Mouse (Mus musculus): ENCODE data around the gene Far1.

Gene Far1

DNA sequence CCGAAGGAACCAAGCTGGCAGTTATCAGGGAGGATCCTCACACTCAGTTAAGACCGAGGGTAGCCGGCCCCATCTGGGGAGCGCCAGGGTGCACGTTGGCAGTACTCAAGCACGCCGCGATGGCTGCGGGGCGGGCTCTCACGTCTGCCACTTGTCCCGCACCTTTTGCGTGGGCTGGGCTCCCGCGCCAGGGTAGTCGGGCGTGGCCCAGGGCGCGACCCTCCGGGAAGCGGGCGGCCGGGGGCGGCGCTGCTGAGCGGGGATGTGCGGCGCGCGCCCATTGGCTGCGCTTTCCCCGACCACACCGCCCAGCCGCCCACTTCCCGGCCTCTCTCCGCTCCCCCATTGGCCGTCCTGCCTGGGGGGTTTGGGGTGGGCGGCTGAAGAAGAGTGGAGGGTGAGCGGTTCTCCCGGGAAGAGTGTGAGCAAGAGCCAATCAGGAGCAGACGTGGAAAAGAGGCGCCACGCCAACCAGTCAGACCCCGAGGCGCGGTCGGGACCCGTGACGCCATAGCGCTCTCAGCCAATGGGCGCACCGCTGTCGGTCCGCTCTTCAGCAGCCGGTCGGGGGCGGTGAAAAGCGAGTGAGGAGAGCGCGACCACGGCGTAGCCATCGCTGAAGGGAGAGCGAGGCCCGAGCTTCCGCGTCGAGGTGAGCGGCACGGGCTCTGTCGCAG is at the start of gene Far1:
Far1 (plus strand) TSS at position 549 of the 677 bp plus-strand sequence.
- peak; percentile 98 for DNase-seq (ENCODE audit: low read depth, low spot score)

DNA sequence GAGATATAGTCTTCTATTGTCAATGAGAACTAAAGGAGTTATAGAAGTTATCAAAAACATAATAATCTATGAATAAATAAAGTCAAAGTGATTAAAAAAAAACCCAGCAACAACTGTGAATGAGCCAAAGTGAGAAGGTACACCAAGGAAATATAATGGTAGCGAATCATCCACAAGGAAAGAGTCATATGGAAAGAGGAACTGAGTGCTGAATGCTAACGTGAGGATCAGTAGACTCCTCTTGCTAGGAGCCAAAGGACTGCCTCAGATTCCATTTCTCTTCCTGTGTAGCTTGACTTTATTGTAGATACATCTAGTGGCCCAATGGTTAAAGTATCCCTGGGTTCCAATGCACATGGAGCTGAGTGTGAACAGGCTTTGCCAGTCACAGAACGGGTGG is 45.3 kb upstream of the Far1 start:
- no peak for DNase-seq (ENCODE audit: low read depth, low spot score)

DNA sequence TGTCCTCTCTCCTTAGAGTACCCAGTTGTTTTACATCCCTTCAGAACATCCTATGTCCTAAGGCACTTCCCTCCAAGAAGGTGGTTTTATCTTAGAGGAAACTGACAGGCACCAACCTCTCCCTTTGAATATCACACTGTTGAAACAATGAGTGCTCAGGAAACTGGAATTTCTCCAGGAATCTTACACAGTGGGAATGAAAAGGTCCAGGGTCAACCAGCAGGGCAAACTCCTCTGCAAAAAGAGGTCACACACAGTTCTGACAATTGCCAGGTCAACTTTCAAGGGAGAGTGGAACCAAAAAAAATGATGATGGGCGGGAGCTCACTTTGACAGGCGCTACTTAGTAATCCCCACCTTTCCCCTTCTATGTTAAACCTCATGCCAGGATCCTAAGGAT is 43.0 kb upstream of the Far1 start:
- DNase-seq (ENCODE audit: low read depth, low spot score): no peak

DNA sequence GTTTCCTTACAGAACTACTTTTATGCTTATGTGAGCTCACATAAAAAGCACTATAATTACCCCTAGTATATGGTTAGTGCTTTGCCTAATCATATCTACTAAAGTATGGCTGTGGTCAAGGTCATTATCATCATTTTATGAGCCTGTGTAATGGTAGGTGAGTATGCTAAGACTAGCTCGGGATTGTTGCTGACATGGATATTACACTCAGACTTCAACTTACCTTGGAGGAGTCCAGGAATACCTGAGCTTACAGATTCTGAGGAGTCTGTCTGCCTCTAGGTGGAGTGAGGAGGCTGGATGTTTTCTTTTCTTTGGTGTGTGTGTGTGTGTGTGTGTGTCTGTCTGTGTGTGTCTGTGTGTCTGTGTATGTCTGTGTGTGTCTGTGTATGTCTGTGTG is 42.0 kb upstream of the Far1 start:
- DNase-seq (ENCODE audit: low read depth, low spot score): no peak

DNA sequence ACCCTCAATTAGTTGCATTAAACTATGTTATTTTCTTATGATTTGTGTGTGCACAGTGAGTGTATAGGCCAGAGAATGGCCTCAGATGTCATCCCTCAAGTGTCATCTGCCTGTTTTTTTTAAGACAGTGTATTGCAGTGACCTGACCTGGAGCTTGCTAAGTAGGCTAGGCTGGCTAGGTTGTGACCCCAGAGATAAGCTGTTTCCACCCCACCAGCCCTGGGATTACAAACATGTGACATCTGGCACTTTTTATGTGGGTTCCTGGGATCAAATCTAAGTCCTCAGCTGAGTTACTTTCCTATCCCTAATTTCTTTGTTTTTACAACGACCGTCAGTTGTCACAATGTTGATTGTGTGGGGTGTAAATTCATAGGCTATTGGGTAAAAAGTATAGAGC is 17.8 kb upstream of the Far1 start:
- no peak for DNase-seq (ENCODE audit: low read depth, low spot score)

DNA sequence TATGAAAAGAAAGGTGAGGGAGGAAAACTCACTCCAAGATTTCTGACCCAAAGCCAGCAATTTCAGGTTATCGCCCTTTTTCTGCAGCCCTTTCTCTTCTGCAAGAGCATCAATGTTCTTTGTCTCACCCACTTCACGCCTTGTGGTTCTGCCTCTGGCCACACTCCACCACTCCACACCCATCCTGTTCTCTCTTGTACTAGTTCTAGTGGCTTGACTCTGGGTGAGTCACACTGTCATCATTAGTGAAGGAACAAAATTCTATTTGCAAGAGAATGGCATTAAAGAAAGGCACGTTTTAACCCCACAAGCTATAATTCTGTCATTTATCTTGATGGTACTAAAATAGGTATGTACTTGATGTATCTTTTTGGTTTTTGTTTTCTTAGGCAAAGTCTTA is 15.2 kb upstream of the Far1 start:
- no peak for DNase-seq (ENCODE audit: low read depth, low spot score)

DNA sequence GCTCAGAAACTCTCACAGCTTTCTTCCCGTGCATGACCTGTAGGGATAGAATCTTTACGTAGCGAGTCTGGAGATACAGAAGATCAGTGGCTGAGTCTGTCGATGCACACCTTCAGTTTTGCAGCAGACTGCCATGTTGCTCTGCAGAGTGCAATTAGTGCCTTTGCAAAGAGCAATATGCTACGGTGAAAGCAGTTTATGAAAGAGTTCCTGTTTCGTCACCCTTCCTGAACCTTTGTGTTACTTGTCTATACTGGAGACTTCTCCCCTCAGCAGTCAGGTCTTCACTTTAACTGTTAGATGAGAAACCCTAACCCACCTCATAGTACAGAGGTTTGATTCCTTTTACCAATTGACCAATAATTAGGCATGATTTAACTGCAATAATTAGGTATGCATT is 13.8 kb upstream of the Far1 start:
- no peak for DNase-seq (ENCODE audit: low read depth, low spot score)

DNA sequence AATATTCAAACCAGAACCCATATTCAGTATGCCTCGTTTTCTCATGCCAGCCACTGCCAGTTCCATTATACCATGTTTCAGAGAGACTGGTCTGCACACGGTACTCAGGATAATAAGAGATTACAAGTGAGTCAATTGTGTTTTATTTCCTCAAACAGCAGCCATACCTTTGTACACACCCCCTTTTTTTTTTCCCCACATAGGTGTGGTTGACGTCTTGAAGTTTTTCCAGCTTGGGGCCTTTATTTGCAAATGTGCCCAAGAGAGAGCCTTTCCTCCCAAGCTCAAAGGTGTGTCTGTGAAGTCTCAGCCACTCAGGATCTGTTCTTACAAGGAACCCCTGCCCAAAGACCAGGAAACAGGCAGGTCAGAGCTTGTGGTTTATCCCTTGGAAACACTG is 11.2 kb upstream of the Far1 start:
- DNase-seq (ENCODE audit: low read depth, low spot score): no peak

DNA sequence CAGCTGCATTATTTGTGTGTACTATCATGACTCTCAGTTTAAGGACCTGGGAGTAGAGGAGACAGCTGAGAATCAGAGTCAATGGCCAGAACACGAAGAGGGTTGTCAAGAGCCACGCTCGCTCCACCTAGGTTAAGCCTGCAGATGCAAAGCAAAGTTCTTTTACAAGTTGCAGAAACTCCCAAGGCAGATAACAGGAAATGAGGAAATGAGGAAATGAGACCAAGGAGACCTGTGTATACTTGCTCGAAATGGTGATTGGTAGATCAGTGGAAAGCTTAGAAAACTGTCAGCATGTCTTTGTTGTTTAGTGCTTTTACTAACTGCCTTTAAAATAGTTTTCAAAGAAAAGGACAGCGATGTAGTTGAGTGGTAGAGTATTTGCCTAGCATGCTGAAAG is 8.6 kb upstream of the Far1 start:
- DNase-seq (ENCODE audit: low read depth, low spot score): no peak

DNA sequence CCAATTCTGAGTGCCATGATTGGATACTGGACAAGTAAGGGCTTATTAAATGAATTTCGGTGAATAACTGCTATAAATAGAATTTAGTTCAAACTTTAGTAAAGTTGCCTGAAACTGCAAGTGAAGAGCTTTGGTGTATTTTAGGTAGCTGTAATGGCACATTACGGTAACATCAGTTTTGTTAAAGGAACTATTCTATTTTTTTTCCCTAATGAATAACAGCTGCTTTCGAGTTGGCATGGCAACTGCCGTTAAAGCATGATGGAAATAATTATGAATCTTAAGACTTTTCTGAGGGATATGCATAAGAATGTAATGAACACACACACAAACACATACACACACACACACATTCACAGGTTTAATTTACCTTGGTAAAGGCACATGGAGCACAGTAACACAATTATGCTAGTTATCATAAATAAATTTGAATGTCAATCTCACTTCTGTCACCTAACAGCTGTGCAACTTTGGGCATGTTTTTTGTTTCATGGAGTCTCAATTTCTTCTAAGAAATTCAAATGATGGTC is 8.1 kb upstream of the Far1 start:
- no peak for DNase-seq (ENCODE audit: low read depth, low spot score)

DNA sequence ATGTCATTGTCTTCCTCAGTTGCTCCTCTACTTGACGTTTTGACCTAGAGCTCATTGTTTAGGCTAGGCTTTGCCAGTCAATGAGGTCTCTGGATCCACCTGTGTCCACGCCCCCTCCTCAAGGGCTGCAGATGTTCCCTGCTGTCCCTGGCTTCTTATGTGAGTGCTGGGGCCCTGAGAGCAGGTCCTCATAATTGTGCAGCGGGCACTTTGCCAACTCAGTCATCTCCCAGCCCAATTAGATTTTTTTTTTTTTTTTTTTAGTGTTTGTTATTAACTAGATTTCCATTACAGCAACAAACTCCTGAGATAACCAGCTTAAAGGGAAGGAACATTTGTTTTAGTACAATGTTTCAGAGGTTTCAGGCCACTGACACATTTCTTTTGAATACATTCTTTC is 5.8 kb upstream of the Far1 start:
- DNase-seq (ENCODE audit: low read depth, low spot score): no peak

DNA sequence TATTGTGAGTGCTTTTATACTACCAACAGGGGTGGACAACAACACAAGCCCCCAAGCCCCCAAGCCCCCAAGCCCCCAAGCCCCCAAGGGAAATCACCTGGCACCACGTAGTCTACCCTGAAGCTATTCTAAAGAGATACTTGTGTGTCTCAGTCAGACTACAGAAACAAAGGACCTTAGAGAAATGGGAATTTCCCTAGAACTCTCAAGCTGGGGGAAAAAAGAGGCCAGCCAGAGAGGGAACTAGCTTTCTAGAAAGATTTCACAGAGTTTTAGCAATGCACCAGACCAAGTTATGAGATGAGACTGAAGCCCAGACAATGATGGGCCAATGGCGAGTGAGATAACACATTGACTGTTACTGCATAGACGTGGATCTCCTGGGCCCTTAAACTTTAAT is 2.2 kb upstream of the Far1 start:
- no peak for DNase-seq (ENCODE audit: low read depth, low spot score)

DNA sequence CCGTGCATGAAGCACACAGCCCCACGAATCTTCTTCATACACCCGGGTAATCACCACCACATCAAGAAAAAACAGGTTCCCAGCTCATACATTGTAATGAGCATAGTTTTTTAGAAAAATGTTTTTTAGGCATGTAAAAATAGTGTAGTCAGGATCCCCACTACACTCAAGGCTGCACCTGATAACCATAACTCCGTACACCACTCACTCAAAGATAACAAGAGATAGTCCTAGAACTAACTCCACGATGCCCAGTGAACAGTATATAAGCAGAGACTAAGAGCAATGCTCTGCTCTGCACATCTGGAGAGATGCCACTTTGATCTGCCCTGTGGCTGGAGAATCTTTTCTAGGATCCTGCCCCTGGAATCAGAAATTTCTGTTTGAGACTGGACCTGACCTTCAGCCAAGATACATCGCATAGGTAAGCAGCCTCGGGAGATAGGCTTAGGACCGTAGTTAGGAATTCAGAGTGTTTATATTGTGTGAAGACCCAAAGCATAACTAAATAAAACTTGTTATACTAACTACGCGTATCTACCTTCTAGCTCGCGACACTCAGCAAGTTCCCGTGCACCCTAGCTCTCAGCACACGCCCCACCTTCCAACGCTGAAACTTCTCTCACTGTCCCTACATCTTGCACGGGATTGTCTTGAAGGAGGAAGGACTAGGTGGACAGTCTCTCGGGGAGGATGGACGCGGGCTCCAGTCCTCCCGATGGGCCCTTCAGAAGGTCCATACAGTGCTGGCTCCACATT is 928 bp upstream of the Far1 start:
- DNase-seq (ENCODE audit: low read depth, low spot score): no peak

DNA sequence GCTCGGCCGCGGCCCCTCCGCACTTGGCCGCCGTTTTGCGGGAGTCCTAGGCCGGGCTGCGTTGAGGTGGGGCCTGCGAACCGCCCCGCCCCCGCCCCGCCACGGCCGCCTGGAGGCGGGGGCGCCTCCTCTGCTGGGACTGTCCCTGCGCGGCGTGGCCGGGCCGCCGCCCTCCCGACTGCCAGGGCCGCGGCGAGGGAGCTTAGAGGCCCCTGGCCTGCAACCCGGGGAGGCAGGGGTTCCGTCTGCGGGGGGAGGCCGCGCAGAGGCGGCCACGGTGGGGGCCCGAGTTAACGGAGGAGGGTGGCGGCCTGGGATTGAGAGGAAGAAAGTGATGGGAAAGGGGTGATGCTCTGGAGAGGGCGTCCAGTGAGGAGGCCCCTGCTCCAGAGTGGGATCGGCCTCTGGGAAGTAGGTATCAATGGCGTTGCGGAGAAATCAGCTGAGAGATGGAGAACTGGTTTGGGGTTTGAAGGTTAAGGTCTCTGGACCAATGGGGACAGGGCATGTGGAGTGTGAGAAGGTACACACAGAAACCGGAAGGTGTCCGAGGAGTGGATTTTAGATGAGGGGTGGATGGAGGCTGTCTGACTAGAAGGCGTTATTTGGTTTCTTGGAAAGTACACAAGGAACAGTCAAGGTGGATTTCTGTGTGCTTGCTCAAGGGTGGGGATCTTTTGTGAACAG is 472 bp downstream of the Far1 start:
- DNase-seq (ENCODE audit: low read depth, low spot score): peak; percentile 51

DNA sequence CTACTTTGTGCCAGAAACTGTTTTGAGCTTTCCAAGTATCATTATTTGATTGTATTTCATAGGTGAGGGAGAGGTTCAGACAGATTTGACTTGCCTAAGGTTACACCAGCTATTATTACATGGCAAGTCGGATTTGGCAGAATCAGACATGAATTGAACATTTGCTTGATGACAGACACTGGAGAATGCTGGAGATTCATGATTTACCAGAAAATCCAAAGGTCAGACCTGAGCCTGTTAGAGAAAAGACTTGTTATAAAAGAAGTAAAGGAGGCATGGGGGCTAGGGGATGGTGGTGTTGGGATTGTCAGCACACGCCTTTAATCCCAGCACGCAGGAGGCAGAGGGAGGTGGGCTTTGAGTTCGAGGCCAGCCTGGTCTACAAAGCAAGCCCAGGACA is 2.2 kb downstream of the Far1 start:
- DNase-seq (ENCODE audit: low read depth, low spot score): no peak

DNA sequence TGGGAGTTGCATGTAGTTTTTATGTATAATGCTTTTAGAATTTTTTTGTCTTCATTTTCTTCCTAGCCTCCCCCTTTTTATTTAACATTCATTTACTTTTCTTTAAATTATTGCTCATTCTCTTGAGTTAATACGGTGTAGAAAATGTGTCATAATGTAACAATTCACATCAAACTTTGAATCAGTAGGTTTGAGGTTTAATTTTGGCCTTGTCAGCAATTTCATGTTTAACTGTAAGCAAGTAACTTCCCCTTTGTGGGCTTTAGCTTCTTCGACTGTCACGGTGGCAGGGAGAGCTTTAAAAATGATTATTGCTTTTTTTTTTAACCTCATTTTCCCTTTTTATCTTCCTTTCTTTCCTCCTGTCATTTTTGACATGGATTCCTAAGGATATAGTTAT is 4.8 kb downstream of the Far1 start:
- DNase-seq (ENCODE audit: low read depth, low spot score): no peak

DNA sequence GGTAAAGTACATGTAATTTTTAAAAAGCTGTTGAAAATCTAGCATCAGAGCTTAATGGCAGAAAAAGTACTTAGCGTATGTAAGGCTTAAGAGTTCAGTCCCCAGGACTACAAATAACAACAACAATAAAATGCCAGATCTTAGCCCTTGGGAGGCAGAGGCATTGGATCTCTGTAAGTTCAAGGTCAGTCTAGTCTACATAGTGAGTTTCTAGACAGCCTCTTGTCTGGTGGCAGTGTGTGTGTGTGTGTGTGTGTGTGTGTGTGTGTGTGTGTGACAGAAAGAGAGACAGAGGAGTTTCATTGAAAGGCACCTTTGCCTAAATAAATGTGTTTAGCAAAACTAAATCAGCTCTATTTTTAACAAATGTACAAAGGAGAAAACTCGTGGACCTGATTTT is 5.3 kb downstream of the Far1 start:
- no peak for DNase-seq (ENCODE audit: low read depth, low spot score)

DNA sequence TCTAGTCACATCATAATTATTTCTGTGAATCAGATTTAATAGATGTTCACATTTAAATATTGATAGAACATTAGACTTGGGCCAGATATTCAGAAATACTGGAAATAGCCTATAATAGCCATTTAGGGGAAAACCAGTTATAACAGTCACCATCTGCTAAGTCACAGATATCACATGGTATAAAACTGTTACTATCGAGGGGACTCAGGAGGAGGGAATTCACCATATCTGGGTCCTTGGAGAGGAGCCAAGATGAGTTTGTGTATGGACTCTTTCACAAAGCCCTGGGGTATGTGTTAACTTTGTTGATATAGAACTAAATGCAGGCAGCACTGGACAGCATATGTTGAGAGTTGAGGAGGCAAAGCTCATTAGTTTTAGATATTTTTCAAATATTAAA is 29.5 kb downstream of the Far1 start:
- DNase-seq (ENCODE audit: low read depth, low spot score): no peak

DNA sequence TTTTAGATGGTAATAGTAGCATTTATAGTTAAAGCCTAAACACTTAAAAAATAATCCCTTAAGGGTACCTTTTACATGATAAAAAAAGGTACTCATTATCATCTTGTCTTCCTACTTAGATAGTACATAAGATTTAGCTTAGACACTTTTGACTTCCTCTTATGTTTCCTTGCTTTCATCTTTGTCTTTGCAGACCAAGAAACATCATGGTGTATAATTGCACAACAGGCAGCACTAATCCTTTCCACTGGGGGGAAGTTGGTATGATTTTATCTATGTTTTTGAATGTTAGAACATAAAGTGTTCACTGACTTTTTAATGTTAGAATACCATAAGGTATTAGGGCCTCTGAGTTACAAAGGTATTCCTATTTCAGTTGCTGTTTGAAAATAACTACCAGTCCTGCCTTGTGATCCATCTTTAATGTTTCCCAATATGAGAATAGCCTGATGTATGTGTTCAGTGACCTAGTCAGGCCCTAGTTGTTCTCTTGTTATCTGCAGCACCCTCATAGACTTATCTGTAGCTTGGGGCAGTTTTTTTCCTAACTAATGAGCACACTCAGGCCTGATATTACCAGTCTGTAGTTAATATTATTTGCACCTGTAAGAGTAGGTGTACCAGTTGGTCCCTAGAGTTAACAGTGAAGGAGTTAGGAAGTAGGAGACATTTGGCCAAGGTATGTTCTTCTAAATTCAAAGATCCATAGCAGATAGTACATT is 38.3 kb downstream of the Far1 start:
- DNase-seq (ENCODE audit: low read depth, low spot score): no peak

DNA sequence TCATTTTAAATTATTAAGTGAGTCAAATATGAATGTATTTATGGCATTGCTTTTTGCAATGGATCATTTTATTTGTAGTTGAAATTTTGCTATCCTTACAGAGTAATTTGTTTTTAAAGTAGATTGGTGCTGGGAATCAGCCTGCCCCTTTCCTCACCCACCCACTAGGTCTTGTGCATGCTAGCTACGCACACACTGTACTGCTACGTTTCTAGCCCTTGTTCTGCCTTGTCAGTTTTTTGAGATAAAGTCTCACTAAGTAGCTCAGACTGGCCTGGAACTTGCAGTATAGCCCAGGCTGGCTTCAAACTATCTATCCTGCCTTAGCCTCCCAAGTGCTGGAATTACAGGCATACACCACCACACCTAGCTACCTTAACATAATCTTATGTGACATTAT is 38.9 kb downstream of the Far1 start:
- DNase-seq (ENCODE audit: low read depth, low spot score): no peak

DNA sequence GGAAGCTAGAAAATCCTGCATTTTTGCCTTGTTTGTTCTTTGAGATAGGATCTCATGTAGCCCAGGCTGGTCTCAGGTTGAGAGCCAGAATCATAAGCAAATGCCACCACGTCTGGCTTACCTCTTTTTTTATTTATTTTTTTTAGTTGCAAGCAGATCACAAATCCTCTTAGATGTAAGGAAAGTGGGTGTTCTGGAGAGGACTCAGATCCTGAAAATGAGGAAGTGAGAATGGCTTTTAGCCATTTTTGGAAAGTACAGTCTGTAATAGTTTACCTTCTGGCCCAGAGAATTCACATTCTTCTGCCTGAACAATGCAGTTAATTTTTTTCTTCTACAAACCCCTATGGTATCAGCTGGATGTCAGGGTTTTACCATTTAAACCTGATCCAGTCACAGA is 42.5 kb downstream of the Far1 start:
- no peak for DNase-seq (ENCODE audit: low read depth, low spot score)

DNA sequence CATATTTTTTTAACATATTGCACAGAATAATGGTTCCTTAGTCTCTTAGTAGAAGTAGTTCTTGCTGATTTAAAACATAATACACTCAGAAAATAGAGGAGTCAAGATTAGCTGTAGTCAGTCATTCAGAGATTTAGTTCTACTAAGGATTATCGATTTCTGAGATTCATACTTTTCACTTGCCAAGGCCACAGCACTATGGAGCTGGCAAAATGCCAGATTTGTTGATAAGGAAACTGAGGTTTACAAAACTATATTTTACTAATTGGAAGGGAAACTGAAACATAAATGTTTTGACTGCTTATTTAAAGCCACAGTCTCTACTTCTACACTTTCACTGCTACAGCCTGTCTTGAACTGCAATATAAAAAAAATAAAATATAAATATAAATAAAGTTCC is 53.3 kb downstream of the Far1 start:
- DNase-seq (ENCODE audit: low read depth, low spot score): no peak

Data from mesoderm, embryonic 11.5 days (tissue).